Mouse (Mus musculus) MEL (cell line): ENCODE measurements at regions not wholly inside any gene's neighbourhood (a gene's known extent, or its start where the extent isn't known, plus 50 kb on each side); places are given as distances from the start of the nearest gene placed in this dataset.

Source experiments
- DNase-seq: peaks from one replicate; pipeline ENCODE4 v3.0.0; 2011; ENCODE audit warnings: low read depth, low spot score
- H3K27ac ChIP-seq: 2 replicates; pipeline ENCODE4 v1.5.1; 2012; ENCODE audit warnings: low read depth, mild to moderate bottlenecking, control low read depth, low read length, moderate library complexity; ENCODE audit not compliant: control insufficient read depth
- H3K27me3 ChIP-seq, 2 experiments: fragments of 150-350 bp in 1 of 2; sonication (generic) in 1 of 2; 2 replicates each; pipeline ENCODE4 v1.6.1; 2012; ENCODE audit warnings: low read length in 2 of 2, mild to moderate bottlenecking in 2 of 2, improper control_type of control experiment in 1 of 2, moderate library complexity in 1 of 2; ENCODE audit not compliant: insufficient read depth in 2 of 2, control insufficient read depth in 1 of 2
- H3K36me3 ChIP-seq, 2 experiments: 2 replicates each; pipeline ENCODE4 v1.6.1; 2012 to 2014; ENCODE audit warnings: low read length in 2 of 2, improper control_type of control experiment in 1 of 2, inconsistent platforms in 1 of 2, mild to moderate bottlenecking in 1 of 2; ENCODE audit not compliant: insufficient read depth in 2 of 2, control insufficient read depth in 1 of 2
- H3K4me1 ChIP-seq, 2 experiments: fragments of 150-350 bp in 1 of 2; sonication (generic) in 1 of 2; 2 replicates each; pipeline ENCODE4 v1.6.1; 2012; ENCODE audit warnings: low read length in 2 of 2, improper control_type of control experiment in 1 of 2, mild to moderate bottlenecking in 1 of 2; ENCODE audit not compliant: insufficient read depth in 2 of 2, control insufficient read depth in 1 of 2
- H3K4me3 ChIP-seq, 2 experiments: fragments of 150-350 bp in 1 of 2; sonication (generic) in 1 of 2; 2 replicates each; pipeline ENCODE4 v1.5.1; 2012; ENCODE audit warnings: low read depth in 2 of 2, low read length in 2 of 2, mild to moderate bottlenecking in 2 of 2, moderate library complexity in 2 of 2, control low read depth in 1 of 2, improper control_type of control experiment in 1 of 2; ENCODE audit not compliant: control insufficient read depth in 1 of 2, insufficient read depth in 1 of 2
- H3K79me2 ChIP-seq: 2 replicates; pipeline ENCODE4 v1.6.1; 2012; ENCODE audit warnings: mild to moderate bottlenecking, low read length, moderate library complexity; ENCODE audit not compliant: control insufficient read depth, poor library complexity, insufficient read depth
- H3K9ac ChIP-seq: 2 replicates; pipeline ENCODE4 v1.6.1; 2012; ENCODE audit warnings: low read depth, mild to moderate bottlenecking, control low read depth, low read length, moderate library complexity; ENCODE audit not compliant: control insufficient read depth, poor library complexity, severe bottlenecking
- H3K9me3 ChIP-seq: fragments of 150-350 bp; sonication (generic); replicated peaks from 2 replicates; pipeline ENCODE4 v1.6.1; 2012; ENCODE audit warnings: mild to moderate bottlenecking, low read length, improper control_type of control experiment, moderate library complexity; ENCODE audit not compliant: insufficient read depth
- BHLHE40 ChIP-seq: IDR thresholded peaks from 2 replicates; pipeline ENCODE4 v1.6.1; 2012; ENCODE audit warnings: low read depth, mild to moderate bottlenecking, inconsistent platforms, low read length, improper control_type of control experiment, borderline replicate concordance
- CHD2 ChIP-seq: IDR thresholded peaks from 2 replicates; pipeline ENCODE4 v1.6.1; 2011; ENCODE audit warnings: low read length, improper control_type of control experiment
- CTCF ChIP-seq, 3 experiments: IDR thresholded peaks in 2 of 3; conservative IDR thresholded peaks in 1 of 3; 2 replicates each; pipeline ENCODE4 v1.5.1; 2011 to 2012; ENCODE audit warnings: low read length in 3 of 3, low read depth in 2 of 3, mild to moderate bottlenecking in 2 of 3, improper control_type of control experiment in 1 of 3, inconsistent platforms in 1 of 3, mixed read lengths in 1 of 3, moderate library complexity in 1 of 3; ENCODE audit not compliant: control insufficient read depth in 1 of 3, insufficient read depth in 1 of 3, poor library complexity in 1 of 3, severe bottlenecking in 1 of 3
- E2F4 ChIP-seq: IDR thresholded peaks from 2 replicates; pipeline ENCODE4 v1.6.1; 2011; ENCODE audit warnings: low read depth, low read length, improper control_type of control experiment, borderline replicate concordance
- ELF1 ChIP-seq: IDR thresholded peaks from 2 replicates; pipeline ENCODE4 v1.6.1; 2014; ENCODE audit warnings: low read depth, mild to moderate bottlenecking, inconsistent platforms, low read length, improper control_type of control experiment, moderate library complexity
- EP300 ChIP-seq, 2 experiments: IDR thresholded peaks; 2 replicates each; pipeline ENCODE4 v1.6.1; 2011; ENCODE audit warnings: improper control_type of control experiment in 2 of 2, low read length in 2 of 2, low read depth in 1 of 2, mild to moderate bottlenecking in 1 of 2
- ETS1 ChIP-seq: IDR thresholded peaks from 2 replicates; pipeline ENCODE4 v1.6.1; 2012; ENCODE audit warnings: low read depth, mild to moderate bottlenecking, inconsistent platforms, low read length, improper control_type of control experiment, moderate library complexity
- GATA1 ChIP-seq: IDR thresholded peaks from 2 replicates; pipeline ENCODE4 v1.6.1; 2011; ENCODE audit warnings: low read depth, low read length, improper control_type of control experiment
- JUND ChIP-seq: IDR thresholded peaks from 2 replicates; pipeline ENCODE4 v1.6.1; 2011; ENCODE audit warnings: low read depth, mild to moderate bottlenecking, improper control_type of control experiment, low read length
- MAZ ChIP-seq: IDR thresholded peaks from 2 replicates; pipeline ENCODE4 v1.6.1; 2012; ENCODE audit warnings: low read depth, mild to moderate bottlenecking, inconsistent platforms, low read length, improper control_type of control experiment
- MYB ChIP-seq: IDR thresholded peaks from 2 replicates; pipeline ENCODE4 v1.6.1; 2011; ENCODE audit warnings: mild to moderate bottlenecking, low read depth, low read length, improper control_type of control experiment
- NELFE ChIP-seq: IDR thresholded peaks from 2 replicates; pipeline ENCODE4 v1.6.1; 2011; ENCODE audit warnings: low read depth, low read length, improper control_type of control experiment
- POLR2AphosphoS2 ChIP-seq: IDR thresholded peaks from 2 replicates; pipeline ENCODE4 v1.6.1; 2011; ENCODE audit warnings: low read length, improper control_type of control experiment
- POLR2AphosphoS5 ChIP-seq: IDR thresholded peaks from 2 replicates; pipeline ENCODE4 v1.6.1; 2012; ENCODE audit warnings: low read depth, borderline replicate concordance, mild to moderate bottlenecking, inconsistent platforms, low read length, moderate library complexity, mixed read lengths
- SMC3 ChIP-seq: IDR thresholded peaks from 2 replicates; pipeline ENCODE4 v1.6.1; 2011; ENCODE audit warnings: low read depth, low read length, improper control_type of control experiment
- TBP ChIP-seq: IDR thresholded peaks from 2 replicates; pipeline ENCODE4 v1.8.0; 2011; ENCODE audit warnings: low read depth, low read length, improper control_type of control experiment
- TCF12 ChIP-seq: IDR thresholded peaks from 2 replicates; pipeline ENCODE4 v1.6.1; 2014; ENCODE audit warnings: low read depth, mild to moderate bottlenecking, inconsistent platforms, low read length, improper control_type of control experiment, moderate library complexity
- USF1 ChIP-seq: IDR thresholded peaks from 2 replicates; pipeline ENCODE4 v1.6.1; 2014; ENCODE audit warnings: low read depth, mild to moderate bottlenecking, inconsistent platforms, low read length, improper control_type of control experiment, moderate library complexity
- USF2 ChIP-seq, 2 experiments: IDR thresholded peaks; 2 replicates each; pipeline ENCODE4 v1.6.1; 2011 to 2012; ENCODE audit warnings: improper control_type of control experiment in 2 of 2, low read length in 2 of 2, borderline replicate concordance in 1 of 2, inconsistent platforms in 1 of 2, low read depth in 1 of 2, mild to moderate bottlenecking in 1 of 2; ENCODE audit not compliant: insufficient read depth in 1 of 2
- ZKSCAN1 ChIP-seq: IDR thresholded peaks from 2 replicates; pipeline ENCODE4 v1.6.1; 2012; ENCODE audit warnings: low read depth, mild to moderate bottlenecking, inconsistent platforms, low read length, improper control_type of control experiment, moderate library complexity

DNA sequence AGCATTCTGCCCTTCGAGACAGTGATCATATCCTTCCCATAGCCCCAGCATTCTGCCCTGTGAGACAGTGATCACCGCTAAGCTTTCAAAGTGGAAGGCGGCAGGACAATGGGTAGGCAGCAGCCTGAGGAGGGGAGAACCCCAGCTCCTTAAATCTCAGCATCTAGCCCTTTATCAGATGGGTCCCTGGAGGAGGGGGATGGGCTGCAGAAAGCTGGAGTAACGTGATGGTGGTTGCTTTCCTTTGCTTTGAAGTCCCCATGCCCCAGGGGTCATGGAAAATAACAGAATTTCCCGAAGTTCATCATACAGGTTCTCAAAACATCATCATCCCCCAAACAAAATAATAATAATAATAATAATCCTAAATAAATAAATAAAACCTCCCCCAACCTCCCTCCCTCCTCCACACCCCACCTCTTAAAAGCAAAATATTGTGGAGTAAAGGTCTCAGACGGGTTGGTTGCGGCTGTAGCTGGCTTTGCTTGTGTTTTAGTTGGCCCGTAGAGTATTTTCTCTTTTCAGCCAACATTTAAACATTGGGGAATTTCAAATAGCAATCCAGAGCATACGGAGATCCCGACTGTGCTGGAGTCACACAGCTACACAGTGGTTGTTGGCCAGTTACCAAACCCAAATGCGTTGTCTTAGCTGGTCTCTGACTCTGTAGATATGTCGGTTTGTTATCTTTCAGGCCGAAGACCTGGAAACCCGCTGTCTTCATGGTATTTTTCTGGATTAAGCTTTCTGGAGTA is 73.0 kb upstream of the Fam174b start:
- Histone ChIP-seq H3K9me3 (no peaks in the 10 kb centered on the region), H3K79me2 (no peaks in the 10 kb centered on the region), H3K27me3 (peaks cover 0 to 4% of the 10 kb centered on the region in 2 experiments; a peak in 1 of 4 replicates), H3K36me3 (no peaks in the 10 kb centered on the region), H3K4me3 (no peak overlapping the region), H3K9ac (no peak overlapping the region), H3K27ac (no peak overlapping the region), H3K4me1 (no peaks in the 10 kb centered on the region)
- TF ChIP-seq BHLHE40 (no peak), ZKSCAN1 (no peak), USF1 (no peak), GATA1 (no peak), CHD2 (no peak), POLR2AphosphoS2 (no peak), CTCF (IDR thresholded peaks at IDR 0.05 in 2 of 3, conservative IDR thresholded peaks at IDR 0.05 in 1 of 3; ENCODE audit: control insufficient read depth in 1 of 3, insufficient read depth in 1 of 3, low read depth in 2 of 3, low read length in 3 of 3, poor library complexity in 1 of 3, severe bottlenecking in 1 of 3) (no peak), MAZ (no peak), SMC3 (no peak), JUND (no peak), E2F4 (no peak)
- no peak for DNase-seq

DNA sequence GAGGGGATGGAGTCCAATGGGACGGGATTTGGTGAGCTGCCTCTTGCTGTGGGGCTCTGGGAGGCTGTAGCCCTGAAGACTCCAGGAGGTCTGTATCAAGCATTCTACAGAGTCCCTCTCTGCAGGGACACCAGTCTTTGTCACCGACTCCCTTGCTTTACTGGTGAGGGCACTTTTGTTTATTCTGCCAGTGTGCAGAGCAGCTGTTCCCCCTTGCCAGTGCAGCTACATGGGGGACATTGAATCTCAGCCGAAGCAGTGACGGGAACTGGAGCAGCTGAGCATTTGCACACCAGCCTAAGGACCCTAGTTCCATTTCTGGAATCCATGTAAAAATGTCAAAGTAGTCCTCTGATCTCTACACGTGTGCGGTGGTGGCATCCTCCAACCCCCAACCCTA is 75.1 kb upstream of the Fam174b start:
- Histone ChIP-seq H3K36me3 (no peaks in the 10 kb centered on the region), H3K4me3 (no peak overlapping the region), H3K79me2 (no peaks in the 10 kb centered on the region), H3K27ac (no peak overlapping the region), H3K9ac (no peak overlapping the region), H3K9me3 (no peaks in the 10 kb centered on the region), H3K4me1 (no peaks in the 10 kb centered on the region), H3K27me3 (peaks cover 0 to 2% of the 10 kb centered on the region in 2 experiments; a peak in 2 of 4 replicates)
- no peak for DNase-seq
- TF ChIP-seq POLR2AphosphoS5 (no peak), POLR2AphosphoS2 (no peak), MYB (no peak), ELF1 (no peak), EP300 (IDR thresholded peaks at IDR 0.05; ENCODE audit: low read depth in 1 of 2, low read length in 2 of 2) (no peak), E2F4 (no peak), USF1 (no peak), NELFE (no peak), TBP (no peak), USF2 (IDR thresholded peaks at IDR 0.05; ENCODE audit: borderline replicate concordance in 1 of 2, insufficient read depth in 1 of 2, low read depth in 1 of 2, low read length in 2 of 2) (no peak), ZKSCAN1 (no peak), TCF12 (no peak), ETS1 (no peak), CTCF (IDR thresholded peaks at IDR 0.05 in 2 of 3, conservative IDR thresholded peaks at IDR 0.05 in 1 of 3; ENCODE audit: control insufficient read depth in 1 of 3, insufficient read depth in 1 of 3, low read depth in 2 of 3, low read length in 3 of 3, poor library complexity in 1 of 3, severe bottlenecking in 1 of 3) (no peak)
